Mouse (Mus musculus): ENCODE results near the gene Cttnbp2nl. TPM values are rescaled to one million over a fixed set of nuclear protein-coding genes. Genes with fewer than 3 reads are reported as not detected.

Cttnbp2nl gene
- total and polyA plus RNA-seq, 3 experiments = 0.08 to 0.49 TPM; not detected in 1

GRCm38 (mm10) chr3:105016204-105016603 lies 36.7 kb downstream of the Cttnbp2nl start:
- no peak overlapping the region for H3K9ac ChIP-seq (ENCODE audit: control insufficient read depth, low read depth, low read length, poor library complexity, severe bottlenecking)
- H3K79me2 ChIP-seq (ENCODE audit: control insufficient read depth, insufficient read depth, low read length, poor library complexity) = no peaks in the 10 kb centered on the region
- H3K4me1 ChIP-seq (ENCODE audit: control insufficient read depth in 1 of 2, insufficient read depth in 2 of 2, low read length in 2 of 2) = no peaks in the 10 kb centered on the region
- H3K36me3 ChIP-seq (ENCODE audit: control insufficient read depth in 1 of 2, insufficient read depth in 2 of 2, low read length in 2 of 2) = no peaks in the 10 kb centered on the region
- no peak overlapping the region for H3K4me3 ChIP-seq (ENCODE audit: control insufficient read depth in 1 of 2, insufficient read depth in 1 of 2, low read depth in 2 of 2, low read length in 2 of 2)
- DNase-seq (ENCODE audit: low read depth, low spot score) = no peak
- H3K9me3 ChIP-seq (replicated peaks; ENCODE audit: insufficient read depth, low read length) = no peaks in the 10 kb centered on the region
- peaks cover 0 to 11% of the 10 kb centered on the region in 2 experiments; a peak in 3 of 4 replicates for H3K27me3 ChIP-seq (ENCODE audit: control insufficient read depth in 1 of 2, insufficient read depth in 2 of 2, low read length in 2 of 2)
- no peak overlapping the region for H3K27ac ChIP-seq (ENCODE audit: control insufficient read depth, low read depth, low read length)
- no peak for TF ChIP-seq KAT2A (conservative IDR thresholded peaks at IDR 0.05; ENCODE audit: low read depth, low read length)
- no peak for TF ChIP-seq RAD21 (IDR thresholded peaks at IDR 0.05; ENCODE audit: low read depth, low read length)
- no peak for TF ChIP-seq TCF12 (IDR thresholded peaks at IDR 0.05; ENCODE audit: low read depth, low read length)
- no peak for TF ChIP-seq MAZ (IDR thresholded peaks at IDR 0.05; ENCODE audit: low read depth, low read length)
- no peak for TF ChIP-seq MYB (IDR thresholded peaks at IDR 0.05; ENCODE audit: low read depth, low read length)
- TF ChIP-seq UBTF (IDR thresholded peaks at IDR 0.05; ENCODE audit: borderline replicate concordance, insufficient read depth, low read depth, low read length) = no peak
- no peak for TF ChIP-seq CHD2 (IDR thresholded peaks at IDR 0.05; ENCODE audit: low read length)

- TF ChIP-seq USF1 (IDR thresholded peaks at IDR 0.05; ENCODE audit: low read depth, low read length) = no peak
- TF ChIP-seq GATA1 (IDR thresholded peaks at IDR 0.05; ENCODE audit: low read depth, low read length) = no peak
- no peak for TF ChIP-seq NELFE (IDR thresholded peaks at IDR 0.05; ENCODE audit: low read depth, low read length)
- Histone ChIP-seq H3K4me1 (ENCODE audit: control insufficient read depth in 1 of 2, insufficient read depth in 2 of 2, low read length in 2 of 2) (no peaks in the 10 kb centered on the region), H3K9ac (ENCODE audit: control insufficient read depth, low read depth, low read length, poor library complexity, severe bottlenecking) (no peak overlapping the region), H3K36me3 (ENCODE audit: control insufficient read depth in 1 of 2, insufficient read depth in 2 of 2, low read length in 2 of 2) (no peaks in the 10 kb centered on the region), H3K79me2 (ENCODE audit: control insufficient read depth, insufficient read depth, low read length, poor library complexity) (no peaks in the 10 kb centered on the region), H3K27me3 (ENCODE audit: control insufficient read depth in 1 of 2, insufficient read depth in 2 of 2, low read length in 2 of 2) (peaks cover 2 to 11% of the 10 kb centered on the region in 2 experiments), H3K9me3 (replicated peaks; ENCODE audit: insufficient read depth, low read length) (no peaks in the 10 kb centered on the region), H3K27ac (ENCODE audit: control insufficient read depth, low read depth, low read length) (no peak overlapping the region), H3K4me3 (ENCODE audit: control insufficient read depth in 1 of 2, insufficient read depth in 1 of 2, low read depth in 2 of 2, low read length in 2 of 2) (no peak overlapping the region)
- DNase-seq (ENCODE audit: low read depth, low spot score) = no peak
Observed at GRCm38 (mm10) chr3:105014908-105015307, 38.0 kb downstream of the Cttnbp2nl start.

GRCm38 (mm10) chr3:105012696-105013313 lies 40.1 kb downstream of the Cttnbp2nl start:
- Histone ChIP-seq H3K27ac (ENCODE audit: control insufficient read depth, low read depth, low read length) (no peak overlapping the region), H3K79me2 (ENCODE audit: control insufficient read depth, insufficient read depth, low read length, poor library complexity) (no peaks in the 10 kb centered on the region), H3K9ac (ENCODE audit: control insufficient read depth, low read depth, low read length, poor library complexity, severe bottlenecking) (no peak overlapping the region), H3K4me3 (ENCODE audit: control insufficient read depth in 1 of 2, insufficient read depth in 1 of 2, low read depth in 2 of 2, low read length in 2 of 2) (no peak overlapping the region), H3K4me1 (ENCODE audit: control insufficient read depth in 1 of 2, insufficient read depth in 2 of 2, low read length in 2 of 2) (no peaks in the 10 kb centered on the region), H3K27me3 (ENCODE audit: control insufficient read depth in 1 of 2, insufficient read depth in 2 of 2, low read length in 2 of 2) (peaks cover 2 to 11% of the 10 kb centered on the region in 2 experiments), H3K36me3 (ENCODE audit: control insufficient read depth in 1 of 2, insufficient read depth in 2 of 2, low read length in 2 of 2) (no peaks in the 10 kb centered on the region), H3K9me3 (replicated peaks; ENCODE audit: insufficient read depth, low read length) (no peaks in the 10 kb centered on the region)
- TF ChIP-seq ZKSCAN1 (IDR thresholded peaks at IDR 0.05; ENCODE audit: low read depth, low read length) (no peak), JUND (IDR thresholded peaks at IDR 0.05; ENCODE audit: low read depth, low read length) (no peak), EP300 (IDR thresholded peaks at IDR 0.05; ENCODE audit: low read depth in 1 of 2, low read length in 2 of 2) (no peak), E2F4 (IDR thresholded peaks at IDR 0.05; ENCODE audit: borderline replicate concordance, low read depth, low read length) (no peak), TAL1 (IDR thresholded peaks at IDR 0.05; ENCODE audit: low read length) (no peak), USF1 (IDR thresholded peaks at IDR 0.05; ENCODE audit: low read depth, low read length) (no peak), CHD1 (IDR thresholded peaks at IDR 0.05; ENCODE audit: low read depth, low read length) (no peak), ZMIZ1 (IDR thresholded peaks at IDR 0.05; ENCODE audit: low read depth, low read length) (no peak), TBP (IDR thresholded peaks at IDR 0.05; ENCODE audit: low read depth, low read length) (no peak), MYC (IDR thresholded peaks at IDR 0.05; ENCODE audit: low read depth, low read length) (no peak), ZNF384 (IDR thresholded peaks at IDR 0.05; ENCODE audit: low read depth, low read length) (no peak), GATA1 (IDR thresholded peaks at IDR 0.05; ENCODE audit: low read depth, low read length) (no peak), MAX (IDR thresholded peaks at IDR 0.05; ENCODE audit: low read length) (no peak), NRF1 (IDR thresholded peaks at IDR 0.05; ENCODE audit: insufficient read depth, low read depth, low read length, poor library complexity, severe bottlenecking) (no peak)
- no peak for DNase-seq (ENCODE audit: low read depth, low spot score)
